Comparison of ENCODE assay signal across 20 mouse cellular contexts in the genomic region with DNA sequence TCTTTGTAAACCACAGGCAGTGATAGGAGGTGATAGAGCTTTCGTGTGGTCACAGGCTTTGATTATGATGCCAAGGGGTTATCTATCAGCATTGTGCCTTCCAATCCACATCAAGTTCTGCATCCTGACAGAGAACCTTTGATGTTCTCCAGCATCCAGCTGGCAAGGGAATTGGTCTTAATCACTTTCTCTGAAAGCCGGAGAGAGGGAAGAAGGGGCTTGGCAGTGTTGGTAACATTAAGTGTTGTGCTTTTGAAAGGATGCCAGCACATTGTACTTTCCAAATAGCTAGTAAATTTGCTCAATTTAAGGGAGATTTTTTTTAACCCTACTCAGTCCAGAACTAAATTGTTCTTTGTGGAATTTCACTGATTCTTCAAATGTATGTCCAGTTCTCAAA. TPM values are rescaled to one million over a fixed set of nuclear protein-coding genes. Genes with fewer than 3 reads are reported as not detected.
"Had no signal": no experiment of that assay in that cellular context is flagged by ENCODE, and none has a peak within 500 bp of the region (broad histone marks: within the 10 kb centered on the region; RNA-seq: fewer than 3 reads in every experiment).

No protein-coding gene starts in this region.

- H3K4me3 ChIP-seq: left cerebral cortex, adult 2 months; liver, embryonic 13.5 days; megakaryocyte, embryonic 14.5 days; midbrain, embryonic 10.5 days; neural tube, embryonic 12.5 days; neural tube, embryonic 15.5 days had no signal

- H3K27ac ChIP-seq: left cerebral cortex, adult 2 months; liver, embryonic 13.5 days; midbrain, embryonic 10.5 days; neural tube, embryonic 12.5 days; neural tube, embryonic 15.5 days; stomach, postnatal 0 days had no signal

- H3K9me3 ChIP-seq: liver, embryonic 13.5 days; midbrain, embryonic 10.5 days; neural tube, embryonic 12.5 days; neural tube, embryonic 15.5 days had no signal

- DNase-seq: kidney, postnatal 10 days; kidney, postnatal 36 days; layer of hippocampus, postnatal 36 days; liver, embryonic 13.5 days; lung, adult 2 months; midbrain, embryonic 14.5 days; right cerebral cortex, adult 18-20 months; right cerebral cortex, postnatal 14 days; right cerebral cortex, postnatal 4 days; thymus, adult 2 months; thymus, postnatal 14 days; thymus, postnatal 4 days had no signal

- H3K27me3 ChIP-seq: liver, embryonic 13.5 days; megakaryocyte, embryonic 14.5 days; neural tube, embryonic 12.5 days; neural tube, embryonic 15.5 days had no signal

- H3K4me1 ChIP-seq: liver, embryonic 13.5 days; megakaryocyte, embryonic 14.5 days; midbrain, embryonic 10.5 days; neural tube, embryonic 12.5 days had no signal

- H3K4me2 ChIP-seq: liver, embryonic 13.5 days; neural tube, embryonic 12.5 days; neural tube, embryonic 15.5 days had no signal

- H3K36me3 ChIP-seq: liver, embryonic 13.5 days; midbrain, embryonic 10.5 days; neural tube, embryonic 12.5 days; neural tube, embryonic 15.5 days had no signal

- ATAC-seq: lung, postnatal 0 days had no signal

- H3K9ac ChIP-seq: liver, embryonic 13.5 days; neural tube, embryonic 12.5 days; neural tube, embryonic 15.5 days had no signal

RNA-seq across cellular contexts. Expression of a gene that starts 11.9 kb away (rescaled TPM):
- polyA plus RNA-seq: liver, adult 2 months had no signal
